Comparison of ENCODE assay signal across 9 mouse cellular contexts in genomic region chr5:103692531-103693040, GRCm38 (mm10). TPM values are rescaled to one million over a fixed set of nuclear protein-coding genes. Genes with fewer than 3 reads are reported as not detected.
DNase-seq lines count a peak whose midpoint lies in the region; ATAC-seq and TF ChIP-seq lines count a peak whose summit lies in the region.
"Had no signal": no experiment of that assay in that cellular context is flagged by ENCODE, and none has a peak within 500 bp of the region (broad histone marks: within the 10 kb centered on the region; RNA-seq: fewer than 3 reads in every experiment).

No protein-coding gene starts in this region.

- peak; percentile 36; the same call in 1 of the 2 replicates for ATAC-seq in forebrain, embryonic 12.5 days (ENCODE audit: low FRiP score)
- peak; percentile 37 for ATAC-seq in intestine, embryonic 15.5 days

- H3K9ac ChIP-seq in ES-E14 (ENCODE audit: insufficient read depth, low read depth, low read length, poor library complexity, severe bottlenecking), result peak overlapping the region; percentile 69
- peak overlapping the region; percentile 41 for H3K9ac ChIP-seq in forebrain, embryonic 12.5 days
- H3K9ac ChIP-seq in intestine, embryonic 15.5 days, result peak overlapping the region; percentile 54

- H3K4me3 ChIP-seq in ES-E14 (ENCODE audit: insufficient read depth in 1 of 2, low read depth in 1 of 2, low read length in 2 of 2, poor library complexity in 1 of 2, severe bottlenecking in 1 of 2), result peak overlapping the region; percentile 88 to 99
- peak overlapping the region; percentile 55 for H3K4me3 ChIP-seq in forebrain, embryonic 12.5 days (replicated peaks)
- H3K4me3 ChIP-seq in intestine, embryonic 15.5 days (replicated peaks), result peak overlapping the region; percentile 64

- peaks cover 0 to 8% of the 10 kb centered on the region in 2 experiments; a peak in 2 of 4 replicates for H3K4me1 ChIP-seq in ES-E14 (ENCODE audit: control insufficient read depth in 2 of 2, insufficient read depth in 2 of 2, low read length in 2 of 2, poor library complexity in 1 of 2)
- peaks cover 20% of the 10 kb centered on the region for H3K4me1 ChIP-seq in forebrain, embryonic 12.5 days
- H3K4me1 ChIP-seq in intestine, embryonic 15.5 days (replicated peaks), result 0 out of 2 replicates have a peak, but pooled peaks cover 10% of the 10 kb centered on the region

- peaks cover 38% of the 10 kb centered on the region for H3K27me3 ChIP-seq in forebrain, embryonic 12.5 days
- peaks cover 18% of the 10 kb centered on the region; the same call in 1 of the 2 replicates for H3K27me3 ChIP-seq in intestine, embryonic 15.5 days (replicated peaks)

- peak overlapping the region; percentile 99 for H3K4me2 ChIP-seq in forebrain, embryonic 12.5 days
- H3K4me2 ChIP-seq in intestine, embryonic 15.5 days (replicated peaks), result peak overlapping the region; percentile 99

- DNase-seq in embryo, embryonic 10 days (ENCODE audit: low spot score), result peak; percentile 21
- DNase-seq in embryo, embryonic 9.5 days (ENCODE audit: extremely low spot score), result no peak
- no peak for DNase-seq in ES-E14 (ENCODE audit: low read depth, low spot score)
- peak; percentile 52 for DNase-seq in lung, postnatal 25 days (ENCODE audit: low spot score)
- DNase-seq in layer of hippocampus, adult 9-10 months (ENCODE audit: low spot score), result no peak
- DNase-seq in thymus, postnatal 25 days, result no peak

- in situ Hi-C loops in ES-E14 (cut with MboI; ENCODE audit: low sequenced_read_pairs in 2 of 2, unreplicated experiment in 2 of 2), result no loop called here

- H3K27ac ChIP-seq in ES-E14 (ENCODE audit: insufficient read depth, low read depth, low read length, poor library complexity, severe bottlenecking), result peak overlapping the region; percentile 60
- no peak overlapping the region for H3K27ac ChIP-seq in forebrain, embryonic 12.5 days
- no peak overlapping the region for H3K27ac ChIP-seq in intestine, embryonic 15.5 days

- 0% methylated on average over 34 of the region's 34 CpGs for WGBS in forebrain, embryonic 12.5 days
- WGBS in intestine, embryonic 15.5 days, result under 1% methylated on average over 34 of the region's 34 CpGs

- H3K9me3 ChIP-seq in ES-E14 (ENCODE audit: control insufficient read depth, insufficient read depth, low read depth, low read length), result no peaks in the 10 kb centered on the region
- no peaks in the 10 kb centered on the region for H3K9me3 ChIP-seq in forebrain, embryonic 12.5 days
- H3K9me3 ChIP-seq in intestine, embryonic 15.5 days, result no peaks in the 10 kb centered on the region

- no peaks in the 10 kb centered on the region for H3K36me3 ChIP-seq in ES-E14 (ENCODE audit: control insufficient read depth, insufficient read depth, low read length, poor library complexity, severe bottlenecking)
- no peaks in the 10 kb centered on the region for H3K36me3 ChIP-seq in forebrain, embryonic 12.5 days (replicated peaks)
- H3K36me3 ChIP-seq in intestine, embryonic 15.5 days, result no peaks in the 10 kb centered on the region

TF ChIP-seq in ES-E14, 5 proteins besides CTCF, POLR2A, EP300 and RAD21:
- TF ChIP-seq CHD2 (IDR thresholded peaks at IDR 0.05; ENCODE audit: low read depth, low read length) (no peak), MAFK (IDR thresholded peaks at IDR 0.05; ENCODE audit: insufficient read depth, low read depth, low read length) (no peak), HCFC1 (IDR thresholded peaks at IDR 0.05; ENCODE audit: borderline replicate concordance, insufficient read depth, low read length) (no peak), ZC3H11A (IDR thresholded peaks at IDR 0.05; ENCODE audit: borderline replicate concordance, low read depth, low read length) (no peak), ZNF384 (IDR thresholded peaks at IDR 0.05; ENCODE audit: low read depth, low read length) (no peak)

RNA-seq across cellular contexts. Expression of gene Aff1, which starts 0.4 kb away (rescaled TPM):
- 21.2 and 26.0 TPM in 2 replicates for total RNA-seq in ES-E14 (2012; rRNA removed)
- 3.7 and 4.3 TPM in 2 replicates for polyA plus RNA-seq in forebrain, embryonic 12.5 days (2016; fragmentation: Nextera tagmentation; extraction: Ambion mirVana)
- polyA plus RNA-seq in intestine, embryonic 15.5 days (2015; fragmentation: Nextera tagmentation; extraction: Ambion mirVana), result 5.3 TPM in 2 replicates

RNA-seq across cellular contexts. Expression of gene 1700016H13Rik, which starts 36.8 kb away (rescaled TPM):
- total RNA-seq in ES-E14 (2012; rRNA removed), result 0.18 and 0.21 TPM in 2 replicates
- polyA plus RNA-seq in forebrain, embryonic 12.5 days (2016; fragmentation: Nextera tagmentation; extraction: Ambion mirVana), result not detected in 2 replicates
- 0.19 and 0.28 TPM in 2 replicates for polyA plus RNA-seq in intestine, embryonic 15.5 days (2015; fragmentation: Nextera tagmentation; extraction: Ambion mirVana)
- total RNA-seq: left cerebral cortex, adult 8-10 months had no signal

Comparison
In these comparisons a context has a peak if more than half of its experiments do, and no peak if none do; other contexts are left out.
1. DNase-seq: peak in embryo, embryonic 10 days (single experiment) and lung, postnatal 25 days (single experiment); none in embryo, embryonic 9.5 days (single experiment), ES-E14 (single experiment), layer of hippocampus, adult 9-10 months (single experiment) and thymus, postnatal 25 days (single experiment).
2. Peak in every context shown above with its lines, with median percentiles within 50 percentile points of each other: H3K4me3 ChIP-seq and H3K9ac ChIP-seq.